Mouse (Mus musculus): ENCODE measurements around the gene Fbln7. TPM values are rescaled to one million over a fixed set of nuclear protein-coding genes. Genes with fewer than 3 reads are reported as not detected.

Gene Fbln7
- total RNA-seq, 2 experiments from 2014 or later: 3.3 to 4.4 TPM

GRCm38 (mm10) chr2:128863777-128864331 is 1.1 kb downstream of the Fbln7 start:
- intact Hi-C loops (cut with DNase I): no loop called here
- DNase-seq: peak; percentile 60

- intact Hi-C loops (cut with DNase I): no loop called here
- no peak for DNase-seq
Measured at GRCm38 (mm10) chr2:128865061-128865460, 2.3 kb downstream of the Fbln7 start.

GRCm38 (mm10) chr2:128871656-128872055 is 8.9 kb downstream of the Fbln7 start:
- DNase-seq: no peak
- intact Hi-C loops (cut with DNase I): no loop called here

- no peak for DNase-seq
- intact Hi-C loops (cut with DNase I): no loop called here
Measured at GRCm38 (mm10) chr2:128872256-128872655, 9.5 kb downstream of the Fbln7 start.

GRCm38 (mm10) chr2:128875526-128875925 is 12.7 kb downstream of the Fbln7 start:
- DNase-seq: no peak
- intact Hi-C loops (cut with DNase I): no loop called here

GRCm38 (mm10) chr2:128881236-128881635 is 18.5 kb downstream of the Fbln7 start:
- peak; percentile 7 for DNase-seq
- intact Hi-C loops (cut with DNase I): no loop called here

GRCm38 (mm10) chr2:128885225-128885811 is 22.5 kb downstream of the Fbln7 start:
- DNase-seq: no peak
- intact Hi-C loops (cut with DNase I): no loop called here

GRCm38 (mm10) chr2:128887866-128888550 is 25.2 kb downstream of the Fbln7 start:
- DNase-seq: no peak
- intact Hi-C loops (cut with DNase I): no loop called here

- intact Hi-C loops (cut with DNase I): no loop called here
- DNase-seq: no peak
Measured at GRCm38 (mm10) chr2:128890661-128891335, 28.0 kb downstream of the Fbln7 start.

GRCm38 (mm10) chr2:128892180-128892721 is 29.5 kb downstream of the Fbln7 start:
- peak; percentile 6 for DNase-seq
- intact Hi-C loops (cut with DNase I): no loop called here

- no peak for DNase-seq
Measured at GRCm38 (mm10) chr2:128902843-128903242, 40.1 kb downstream of the Fbln7 start.

GRCm38 (mm10) chr2:128903661-128904060 is 40.9 kb downstream of the Fbln7 start:
- intact Hi-C loops (cut with DNase I): no loop called here

More at GRCm38 (mm10) chr2:128902843-128903242, 40.1 kb downstream of the Fbln7 start:
- intact Hi-C loops (cut with DNase I): no loop called here

GRCm38 (mm10) chr2:128914978-128915377 is 52.2 kb downstream of the Fbln7 start:
- no peak for DNase-seq
- intact Hi-C loops (cut with DNase I): no loop called here

More at GRCm38 (mm10) chr2:128903661-128904060, 40.9 kb downstream of the Fbln7 start:
- DNase-seq: no peak

- DNase-seq: no peak
- intact Hi-C loops (cut with DNase I): no loop called here
Measured at GRCm38 (mm10) chr2:128916528-128916927, 53.7 kb downstream of the Fbln7 start.

- no peak for DNase-seq
- intact Hi-C loops (cut with DNase I): no loop called here
Measured at GRCm38 (mm10) chr2:128924799-128925198, 62.0 kb downstream of the Fbln7 start.

- intact Hi-C loops (cut with DNase I): no loop called here
- DNase-seq: no peak
Measured at GRCm38 (mm10) chr2:128928446-128928845, 65.7 kb downstream of the Fbln7 start.

- intact Hi-C loops (cut with DNase I): no loop called here
- DNase-seq: no peak
Measured at GRCm38 (mm10) chr2:128930704-128931103, 67.9 kb downstream of the Fbln7 start.

GRCm38 (mm10) chr2:128936256-128936655 is 73.5 kb downstream of the Fbln7 start:
- no peak for DNase-seq
- intact Hi-C loops (cut with DNase I): no loop called here

- intact Hi-C loops (cut with DNase I): loop anchor here (10.0 kb wide), 1 partner anchor 121 kb away; the partner anchor contains the start of gene Ttl
Measured at GRCm38 (mm10) chr2:128943538-128944528, 81.1 kb downstream of the Fbln7 start, which contains the start of gene Zc3h8. Zc3h8 (minus strand) TSS chr2:128944077.

More at GRCm38 (mm10) chr2:128943538-128944528, 81.1 kb downstream of the Fbln7 start, which contains the start of gene Zc3h8:
- DNase-seq: peak; percentile 98
